Mouse (Mus musculus): ENCODE measurements around the gene Kctd20.

DNA sequence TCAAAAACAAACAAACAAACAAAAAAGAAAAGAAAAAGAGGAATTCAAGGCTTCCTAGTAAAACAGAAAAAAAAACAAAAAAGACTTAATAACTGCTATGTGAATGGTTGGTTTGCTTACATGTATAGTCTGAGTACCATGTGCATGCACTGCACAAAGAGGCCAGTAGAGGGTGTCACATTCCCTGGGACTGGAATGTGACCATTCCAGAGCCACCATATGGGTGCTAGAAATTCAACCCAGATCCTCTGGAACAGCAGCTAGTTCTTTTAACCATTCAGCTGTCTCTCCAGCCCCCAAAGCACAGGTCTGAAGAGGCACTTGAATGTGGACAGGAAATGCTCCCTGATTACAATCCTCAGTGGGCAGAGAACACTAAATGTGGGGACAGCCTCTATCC lies 35.1 kb downstream of the Kctd20 start:
- TF ChIP-seq POLR2A (IDR thresholded peaks at IDR 0.05; ENCODE audit: borderline replicate concordance, extremely low read depth, insufficient read depth, insufficient read length, poor library complexity, severe bottlenecking) (no peak), CTCF (IDR thresholded peaks at IDR 0.05; ENCODE audit: borderline replicate concordance, extremely low read depth, insufficient read depth, insufficient read length) (peak; percentile 48; the same call in 1 of the 2 replicates)

All from brain, embryonic 14.5 days (tissue).